Mouse (Mus musculus) naive thymus-derived CD4-positive, alpha-beta T cell, adult 5 months (primary cell): ENCODE data around the gene Nat8l. TPM values are rescaled to one million over a fixed set of nuclear protein-coding genes. Genes with fewer than 3 reads are reported as not detected.

ENCODE experiments used
- polyA plus RNA-seq: library from polyadenylated mRNA; unstranded; fragments of 100-300 nt; shearing (Covaris generic); gene quantifications from one replicate; pipeline ENCODE4 v1.2.1, GENCODE M21; 2017

Nat8l gene
- not detected for polyA plus RNA-seq

GRCm38 (mm10) chr5:33995843-33996693, at the start of gene Nat8l:
Gene Nat8l, plus strand, starts transcription at chr5:33995984.

GRCm38 (mm10) chr5:33983309-33984121, 12.3 kb upstream of the Nat8l start, which contains the start of gene Gm1673:
Gene Gm1673, plus strand, starts transcription at chr5:33983433.

Other genes with a start within 250 kb of the Nat8l start
- 101 TPM for gene Letm1, start 213.2 kb upstream of the Nat8l start, polyA plus RNA-seq
- gene Nsd2, start 175.3 kb upstream of the Nat8l start, polyA plus RNA-seq = 16.5 TPM
- gene Nelfa, start 59.6 kb upstream of the Nat8l start, polyA plus RNA-seq = 41.2 TPM
- not detected for gene Gm1673, start 12.6 kb upstream of the Nat8l start, polyA plus RNA-seq
- 0.58 TPM for gene Poln, start 173.5 kb downstream of the Nat8l start, polyA plus RNA-seq
- 81.8 TPM for gene Haus3, start 173.5 kb downstream of the Nat8l start, polyA plus RNA-seq
- 60.2 TPM for gene Mxd4, start 191.7 kb downstream of the Nat8l start, polyA plus RNA-seq